Mouse (Mus musculus): ENCODE data around the gene Mapk8ip1. TPM values are rescaled to one million over a fixed set of nuclear protein-coding genes. Genes with fewer than 3 reads are reported as not detected.
A peak's percentile ranks its signal among the peaks of the same experiment; 100 is the strongest.

Mapk8ip1 gene
- total and polyA plus RNA-seq, 3 experiments = 0.05 to 0.22 TPM; not detected in 1

- H3K36me3 ChIP-seq (replicated peaks) = peaks cover 76% of the 10 kb centered on the region
- ATAC-seq (ENCODE audit: extremely low read depth, insufficient number of reproducible peaks, low FRiP score, poor library complexity, severe bottlenecking) = no peak
Measured at GRCm38 (mm10) chr2:92380495-92381050, 20.5 kb downstream of the Mapk8ip1 start.

GRCm38 (mm10) chr2:92379783-92380494 lies 21.1 kb downstream of the Mapk8ip1 start:
- no peak for TF ChIP-seq TAL1 (conservative IDR thresholded peaks at IDR 0.05; ENCODE audit: low read depth, low read length)
- no peak for TF ChIP-seq CTCF (IDR thresholded peaks at IDR 0.05; ENCODE audit: low read depth, low read length)
- TF ChIP-seq GATA1 (IDR thresholded peaks at IDR 0.05; ENCODE audit: borderline replicate concordance, low read length) = no peak
- no peak for TF ChIP-seq POLR2AphosphoS5 (IDR thresholded peaks at IDR 0.05; ENCODE audit: insufficient replicate concordance, low read depth, low read length)
- no peak for TF ChIP-seq GATA2 (IDR thresholded peaks at IDR 0.05; ENCODE audit: borderline replicate concordance, low read depth, low read length)
- peaks cover 24% of the 10 kb centered on the region for H3K4me1 ChIP-seq (ENCODE audit: insufficient read depth, low read depth, low read length)
- ATAC-seq (ENCODE audit: extremely low read depth, insufficient number of reproducible peaks, low FRiP score, poor library complexity, severe bottlenecking) (no peak), DNase-seq (ENCODE audit: low spot score) (no peak)
- H3K9me3 ChIP-seq (replicated peaks) = no peaks in the 10 kb centered on the region
- peaks cover 76% of the 10 kb centered on the region for H3K36me3 ChIP-seq (replicated peaks)
- peaks cover 7% of the 10 kb centered on the region for H3K27me3 ChIP-seq (ENCODE audit: insufficient read depth, low read length)
- H3K4me3 ChIP-seq (ENCODE audit: low read depth, low read length) = no peak overlapping the region

More at GRCm38 (mm10) chr2:92380495-92381050, 20.5 kb downstream of the Mapk8ip1 start:
- H3K4me3 ChIP-seq (ENCODE audit: low read depth, low read length) = no peak overlapping the region
- peaks cover 27% of the 10 kb centered on the region for H3K4me1 ChIP-seq (ENCODE audit: insufficient read depth, low read depth, low read length)
- TF ChIP-seq GATA2 (IDR thresholded peaks at IDR 0.05; ENCODE audit: borderline replicate concordance, low read depth, low read length) (no peak), POLR2AphosphoS5 (IDR thresholded peaks at IDR 0.05; ENCODE audit: insufficient replicate concordance, low read depth, low read length) (no peak), GATA1 (IDR thresholded peaks at IDR 0.05; ENCODE audit: borderline replicate concordance, low read length) (no peak), CTCF (IDR thresholded peaks at IDR 0.05; ENCODE audit: low read depth, low read length) (no peak), TAL1 (conservative IDR thresholded peaks at IDR 0.05; ENCODE audit: low read depth, low read length) (no peak)
- DNase-seq (ENCODE audit: low spot score) = no peak
- no peaks in the 10 kb centered on the region for H3K9me3 ChIP-seq (replicated peaks)
- peaks cover 13% of the 10 kb centered on the region for H3K27me3 ChIP-seq (ENCODE audit: insufficient read depth, low read length)

- Histone ChIP-seq H3K27me3 (ENCODE audit: insufficient read depth, low read length) (peaks cover 9% of the 10 kb centered on the region), H3K4me3 (ENCODE audit: low read depth, low read length) (no peak overlapping the region), H3K36me3 (replicated peaks) (peaks cover 61% of the 10 kb centered on the region), H3K9me3 (replicated peaks) (no peaks in the 10 kb centered on the region), H3K4me1 (ENCODE audit: insufficient read depth, low read depth, low read length) (peaks cover 37% of the 10 kb centered on the region)
- TF ChIP-seq TAL1 (conservative IDR thresholded peaks at IDR 0.05; ENCODE audit: low read depth, low read length) = no peak
- no peak for TF ChIP-seq CTCF (IDR thresholded peaks at IDR 0.05; ENCODE audit: low read depth, low read length)
- no peak for TF ChIP-seq GATA1 (IDR thresholded peaks at IDR 0.05; ENCODE audit: borderline replicate concordance, low read length)
- no peak for DNase-seq (ENCODE audit: low spot score)
- no peak for ATAC-seq (ENCODE audit: extremely low read depth, insufficient number of reproducible peaks, low FRiP score, poor library complexity, severe bottlenecking)
Measured at GRCm38 (mm10) chr2:92377320-92377719, 23.7 kb downstream of the Mapk8ip1 start.

GRCm38 (mm10) chr2:92376300-92376699 lies 24.8 kb downstream of the Mapk8ip1 start:
- Histone ChIP-seq H3K9me3 (replicated peaks) (no peaks in the 10 kb centered on the region), H3K27me3 (ENCODE audit: insufficient read depth, low read length) (peaks cover 19% of the 10 kb centered on the region), H3K36me3 (replicated peaks) (peaks cover 50% of the 10 kb centered on the region), H3K4me1 (ENCODE audit: insufficient read depth, low read depth, low read length) (peaks cover 37% of the 10 kb centered on the region), H3K4me3 (ENCODE audit: low read depth, low read length) (peak overlapping the region; percentile 93)
- ATAC-seq (ENCODE audit: extremely low read depth, insufficient number of reproducible peaks, low FRiP score, poor library complexity, severe bottlenecking) (no peak), DNase-seq (ENCODE audit: low spot score) (no peak)
- TF ChIP-seq POLR2AphosphoS5 (IDR thresholded peaks at IDR 0.05; ENCODE audit: insufficient replicate concordance, low read depth, low read length) = no peak
- TF ChIP-seq GATA1 (IDR thresholded peaks at IDR 0.05; ENCODE audit: borderline replicate concordance, low read length) = no peak
- TF ChIP-seq TAL1 (conservative IDR thresholded peaks at IDR 0.05; ENCODE audit: low read depth, low read length) = no peak
- TF ChIP-seq CTCF (IDR thresholded peaks at IDR 0.05; ENCODE audit: low read depth, low read length) = no peak
- no peak for TF ChIP-seq GATA2 (IDR thresholded peaks at IDR 0.05; ENCODE audit: borderline replicate concordance, low read depth, low read length)

GRCm38 (mm10) chr2:92375788-92376187 lies 25.3 kb downstream of the Mapk8ip1 start:
- TF ChIP-seq GATA2 (IDR thresholded peaks at IDR 0.05; ENCODE audit: borderline replicate concordance, low read depth, low read length) (no peak), GATA1 (IDR thresholded peaks at IDR 0.05; ENCODE audit: borderline replicate concordance, low read length) (no peak), CTCF (IDR thresholded peaks at IDR 0.05; ENCODE audit: low read depth, low read length) (no peak), TAL1 (conservative IDR thresholded peaks at IDR 0.05; ENCODE audit: low read depth, low read length) (no peak), POLR2AphosphoS5 (IDR thresholded peaks at IDR 0.05; ENCODE audit: insufficient replicate concordance, low read depth, low read length) (no peak)
- peaks cover 45% of the 10 kb centered on the region for H3K36me3 ChIP-seq (replicated peaks)
- peak overlapping the region; percentile 93 for H3K4me3 ChIP-seq (ENCODE audit: low read depth, low read length)
- DNase-seq (ENCODE audit: low spot score) (no peak), ATAC-seq (ENCODE audit: extremely low read depth, insufficient number of reproducible peaks, low FRiP score, poor library complexity, severe bottlenecking) (no peak)
- peaks cover 38% of the 10 kb centered on the region for H3K4me1 ChIP-seq (ENCODE audit: insufficient read depth, low read depth, low read length)
- no peaks in the 10 kb centered on the region for H3K9me3 ChIP-seq (replicated peaks)
- H3K27me3 ChIP-seq (ENCODE audit: insufficient read depth, low read length) = peaks cover 25% of the 10 kb centered on the region

- TF ChIP-seq POLR2AphosphoS5 (IDR thresholded peaks at IDR 0.05; ENCODE audit: insufficient replicate concordance, low read depth, low read length) (no peak), CTCF (IDR thresholded peaks at IDR 0.05; ENCODE audit: low read depth, low read length) (no peak)
Measured at GRCm38 (mm10) chr2:92375099-92375623, 25.9 kb downstream of the Mapk8ip1 start.

More at GRCm38 (mm10) chr2:92375099-92375623, 25.9 kb downstream of the Mapk8ip1 start:
- DNase-seq (ENCODE audit: low spot score) = peak; percentile 100
- peaks cover 39% of the 10 kb centered on the region for H3K36me3 ChIP-seq (replicated peaks)
- peaks cover 42% of the 10 kb centered on the region for H3K4me1 ChIP-seq (ENCODE audit: insufficient read depth, low read depth, low read length)
- H3K27me3 ChIP-seq (ENCODE audit: insufficient read depth, low read length) = peaks cover 31% of the 10 kb centered on the region
- no peaks in the 10 kb centered on the region for H3K9me3 ChIP-seq (replicated peaks)
- ATAC-seq (ENCODE audit: extremely low read depth, insufficient number of reproducible peaks, low FRiP score, poor library complexity, severe bottlenecking) = peak; percentile 99
- peak overlapping the region; percentile 93 for H3K4me3 ChIP-seq (ENCODE audit: low read depth, low read length)
